Mouse (Mus musculus): Measurements from ENCODE around the gene Prn. TPM values are rescaled to one million over a fixed set of nuclear protein-coding genes. Genes with fewer than 3 reads are reported as not detected.

The Prn gene
- polyA plus RNA-seq, 1 experiment from 2014 or later, result not detected

GRCm38 (mm10) chr2:131888233-131888632, 21.5 kb upstream of the Prn start:
- 25% methylated on average over 7 of the region's 7 CpGs for WGBS

GRCm38 (mm10) chr2:131892534-131892933, 17.2 kb upstream of the Prn start:
- no peaks in the 10 kb centered on the region for H3K9me3 ChIP-seq
- no peak overlapping the region for H3K4me2 ChIP-seq
- H3K9ac ChIP-seq, result no peak overlapping the region
- ATAC-seq (ENCODE audit: borderline replicate concordance, extremely low read depth, low FRiP score, low TSS enrichment), result 0 out of 2 replicates have a peak, but pooled peaks have one; percentile 39
- peaks cover 33% of the 10 kb centered on the region for H3K4me1 ChIP-seq
- no peaks in the 10 kb centered on the region for H3K27me3 ChIP-seq
- no peak overlapping the region for H3K4me3 ChIP-seq
- peak overlapping the region; percentile 77 for H3K27ac ChIP-seq
- H3K36me3 ChIP-seq, result no peaks in the 10 kb centered on the region
- WGBS, result 43% methylated on average over 5 of the region's 5 CpGs

More at GRCm38 (mm10) chr2:131888233-131888632, 21.5 kb upstream of the Prn start:
- Histone ChIP-seq H3K4me2 (no peak overlapping the region), H3K9ac (no peak overlapping the region), H3K27me3 (no peaks in the 10 kb centered on the region), H3K36me3 (no peaks in the 10 kb centered on the region), H3K9me3 (no peaks in the 10 kb centered on the region), H3K4me1 (peaks cover 33% of the 10 kb centered on the region), H3K27ac (no peak overlapping the region), H3K4me3 (no peak overlapping the region)
- 0 out of 2 replicates have a peak, but pooled peaks have one; percentile 35 for ATAC-seq (ENCODE audit: borderline replicate concordance, extremely low read depth, low FRiP score, low TSS enrichment)

- Histone ChIP-seq H3K27ac (no peak overlapping the region), H3K9me3 (no peaks in the 10 kb centered on the region), H3K4me1 (peaks cover 20% of the 10 kb centered on the region), H3K9ac (no peak overlapping the region), H3K4me2 (no peak overlapping the region), H3K27me3 (no peaks in the 10 kb centered on the region), H3K36me3 (no peaks in the 10 kb centered on the region), H3K4me3 (no peak overlapping the region)
- no peak for ATAC-seq (ENCODE audit: borderline replicate concordance, extremely low read depth, low FRiP score, low TSS enrichment)
- 81% methylated on average over 2 of the region's 2 CpGs for WGBS
Measured at GRCm38 (mm10) chr2:131895106-131895505, 14.7 kb upstream of the Prn start.

GRCm38 (mm10) chr2:131896011-131896410, 13.7 kb upstream of the Prn start:
- no peaks in the 10 kb centered on the region for H3K36me3 ChIP-seq
- H3K9me3 ChIP-seq, result no peaks in the 10 kb centered on the region
- H3K4me3 ChIP-seq, result no peak overlapping the region
- H3K27me3 ChIP-seq, result no peaks in the 10 kb centered on the region
- H3K27ac ChIP-seq, result no peak overlapping the region
- 91% methylated on average over 4 of the region's 4 CpGs for WGBS
- H3K4me2 ChIP-seq, result no peak overlapping the region
- H3K4me1 ChIP-seq, result peaks cover 11% of the 10 kb centered on the region
- ATAC-seq (ENCODE audit: borderline replicate concordance, extremely low read depth, low FRiP score, low TSS enrichment), result no peak
- no peak overlapping the region for H3K9ac ChIP-seq

GRCm38 (mm10) chr2:131897336-131898109, 12.2 kb upstream of the Prn start:
- no peaks in the 10 kb centered on the region for H3K36me3 ChIP-seq
- WGBS, result 85% methylated on average over 12 of the region's 12 CpGs
- no peak for ATAC-seq (ENCODE audit: borderline replicate concordance, extremely low read depth, low FRiP score, low TSS enrichment)
- no peak overlapping the region for H3K27ac ChIP-seq
- H3K9ac ChIP-seq, result no peak overlapping the region
- H3K27me3 ChIP-seq, result no peaks in the 10 kb centered on the region
- no peak overlapping the region for H3K4me3 ChIP-seq
- H3K4me2 ChIP-seq, result no peak overlapping the region
- no peaks in the 10 kb centered on the region for H3K9me3 ChIP-seq
- H3K4me1 ChIP-seq, result no peaks in the 10 kb centered on the region; the same call in 1 of the 2 replicates

GRCm38 (mm10) chr2:131902423-131902822, 7.3 kb upstream of the Prn start:
- Histone ChIP-seq H3K9me3 (no peaks in the 10 kb centered on the region), H3K9ac (no peak overlapping the region), H3K4me2 (no peak overlapping the region), H3K27me3 (no peaks in the 10 kb centered on the region), H3K27ac (no peak overlapping the region), H3K4me3 (no peak overlapping the region), H3K4me1 (no peaks in the 10 kb centered on the region), H3K36me3 (no peaks in the 10 kb centered on the region)
- ATAC-seq (ENCODE audit: borderline replicate concordance, extremely low read depth, low FRiP score, low TSS enrichment), result no peak
- 15% methylated on average over 2 of the region's 3 CpGs for WGBS

- no peak overlapping the region for H3K4me3 ChIP-seq
- no peaks in the 10 kb centered on the region for H3K4me1 ChIP-seq
- no peaks in the 10 kb centered on the region for H3K9me3 ChIP-seq
- ATAC-seq (ENCODE audit: borderline replicate concordance, extremely low read depth, low FRiP score, low TSS enrichment), result 0 out of 2 replicates have a peak, but pooled peaks have one; percentile 41
- 0 out of 2 replicates have a peak overlapping the region, but pooled peaks have one; percentile 2 for H3K27ac ChIP-seq
- H3K36me3 ChIP-seq, result no peaks in the 10 kb centered on the region
- no peak overlapping the region for H3K9ac ChIP-seq
- no peak overlapping the region for H3K4me2 ChIP-seq
- no peaks in the 10 kb centered on the region for H3K27me3 ChIP-seq
- WGBS, result 36% methylated on average over 8 of the region's 8 CpGs
Measured at GRCm38 (mm10) chr2:131902867-131903266, 6.9 kb upstream of the Prn start.

- Histone ChIP-seq H3K4me2 (no peak overlapping the region), H3K4me1 (no peaks in the 10 kb centered on the region), H3K9ac (no peak overlapping the region), H3K27ac (no peak overlapping the region), H3K27me3 (no peaks in the 10 kb centered on the region), H3K9me3 (no peaks in the 10 kb centered on the region), H3K36me3 (no peaks in the 10 kb centered on the region), H3K4me3 (no peak overlapping the region)
- ATAC-seq (ENCODE audit: borderline replicate concordance, extremely low read depth, low FRiP score, low TSS enrichment), result no peak
- 37% methylated on average over 5 of the region's 5 CpGs for WGBS
Measured at GRCm38 (mm10) chr2:131905025-131905424, 4.7 kb upstream of the Prn start.

GRCm38 (mm10) chr2:131905776-131906175, 4.0 kb upstream of the Prn start:
- Histone ChIP-seq H3K9me3 (no peaks in the 10 kb centered on the region), H3K36me3 (no peaks in the 10 kb centered on the region), H3K9ac (no peak overlapping the region), H3K27me3 (no peaks in the 10 kb centered on the region), H3K27ac (no peak overlapping the region), H3K4me3 (no peak overlapping the region), H3K4me2 (no peak overlapping the region), H3K4me1 (peaks cover 2% of the 10 kb centered on the region; the same call in 1 of the 2 replicates)
- 48% methylated on average over 6 of the region's 6 CpGs for WGBS
- ATAC-seq (ENCODE audit: borderline replicate concordance, extremely low read depth, low FRiP score, low TSS enrichment), result no peak

- WGBS, result 87% methylated on average over 3 of the region's 3 CpGs
- H3K4me1 ChIP-seq, result peaks cover 6% of the 10 kb centered on the region; the same call in 1 of the 2 replicates
Measured at GRCm38 (mm10) chr2:131906266-131906665, 3.5 kb upstream of the Prn start.

GRCm38 (mm10) chr2:131906846-131907245, 2.9 kb upstream of the Prn start:
- 48% methylated on average over 1 of the region's 1 CpGs for WGBS
- Histone ChIP-seq H3K9ac (no peak overlapping the region), H3K4me2 (no peak overlapping the region), H3K27me3 (no peaks in the 10 kb centered on the region), H3K27ac (no peak overlapping the region), H3K4me3 (no peak overlapping the region), H3K9me3 (no peaks in the 10 kb centered on the region), H3K4me1 (peaks cover 6% of the 10 kb centered on the region; the same call in 1 of the 2 replicates), H3K36me3 (no peaks in the 10 kb centered on the region)
- no peak for ATAC-seq (ENCODE audit: borderline replicate concordance, extremely low read depth, low FRiP score, low TSS enrichment)

More at GRCm38 (mm10) chr2:131906266-131906665, 3.5 kb upstream of the Prn start:
- Histone ChIP-seq H3K9me3 (no peaks in the 10 kb centered on the region), H3K36me3 (no peaks in the 10 kb centered on the region), H3K27me3 (no peaks in the 10 kb centered on the region), H3K4me3 (no peak overlapping the region), H3K9ac (no peak overlapping the region), H3K4me2 (no peak overlapping the region), H3K27ac (no peak overlapping the region)
- ATAC-seq (ENCODE audit: borderline replicate concordance, extremely low read depth, low FRiP score, low TSS enrichment), result no peak

GRCm38 (mm10) chr2:131907311-131907710, 2.4 kb upstream of the Prn start:
- H3K27ac ChIP-seq, result no peak overlapping the region
- no peak overlapping the region for H3K4me3 ChIP-seq
- WGBS, result 68% methylated on average over 5 of the region's 5 CpGs
- H3K9me3 ChIP-seq, result no peaks in the 10 kb centered on the region
- H3K36me3 ChIP-seq, result no peaks in the 10 kb centered on the region
- no peak overlapping the region for H3K4me2 ChIP-seq
- H3K27me3 ChIP-seq, result no peaks in the 10 kb centered on the region
- no peak overlapping the region for H3K9ac ChIP-seq
- peaks cover 6% of the 10 kb centered on the region; the same call in 1 of the 2 replicates for H3K4me1 ChIP-seq
- no peak for ATAC-seq (ENCODE audit: borderline replicate concordance, extremely low read depth, low FRiP score, low TSS enrichment)

Measured in lung, embryonic 15.5 days (tissue).